Mouse (Mus musculus) liver, embryonic 14.5 days (tissue): ENCODE measurements around the gene Fah.

Source experiments
- CTCF ChIP-seq: IDR thresholded peaks from 2 replicates; pipeline ENCODE4 v1.5.1; 2016; ENCODE audit warnings: antibody characterized with exemption, low read depth, control low read depth
- EP300 ChIP-seq: IDR thresholded peaks from 2 replicates; pipeline ENCODE4 v1.6.1; 2016; ENCODE audit warnings: antibody characterized with exemption, low read depth

DNA sequence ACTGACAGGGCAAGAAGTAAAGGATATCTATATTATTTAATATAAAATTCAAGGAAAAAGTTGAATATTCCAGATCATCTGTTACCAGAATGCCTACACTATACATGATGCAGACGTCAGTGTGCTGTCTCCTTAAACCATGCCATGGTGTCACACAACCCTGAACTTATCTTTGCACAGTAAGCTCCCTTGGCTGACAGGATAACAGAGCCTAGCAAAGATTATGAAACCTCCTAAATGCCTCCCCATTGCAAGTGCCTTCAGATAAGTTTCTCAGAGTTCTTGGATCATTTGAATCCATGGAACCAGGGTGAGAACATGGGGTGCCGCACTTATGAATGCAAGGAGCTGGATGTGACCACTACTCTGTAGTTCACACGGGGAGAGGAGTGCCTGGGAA is 25.4 kb upstream of the Fah start:
- peak; percentile 92 for TF ChIP-seq EP300
- no peak for TF ChIP-seq CTCF
